Mouse (Mus musculus) bone marrow, adult 2 months (tissue): ENCODE data around the gene Arl5a. TPM values are rescaled to one million over a fixed set of nuclear protein-coding genes. Genes with fewer than 3 reads are reported as not detected.

Experiments used
- H3K27ac ChIP-seq: fragments of 200-500 bp; 2 replicates; pipeline ENCODE4 v1.5.1; 2012; ENCODE audit warnings: low read depth, mild to moderate bottlenecking, control low read depth, inconsistent platforms, low read length; ENCODE audit not compliant: control insufficient read depth, poor library complexity, insufficient read depth
- H3K4me1 ChIP-seq: fragments of 200-500 bp; 2 replicates; pipeline ENCODE4 v1.6.1; 2011; ENCODE audit warnings: low read length; ENCODE audit not compliant: control insufficient read depth, insufficient read depth
- H3K4me3 ChIP-seq: fragments of 200-500 bp; replicated peaks from 2 replicates; pipeline ENCODE3; 2011; ENCODE audit warnings: mild to moderate bottlenecking, low read depth, low read length, control low read depth; ENCODE audit not compliant: control insufficient read depth
- CTCF ChIP-seq: fragments of 200-500 bp; IDR thresholded peaks from 2 replicates; pipeline ENCODE4 v1.5.1; 2011; ENCODE audit warnings: low read length, control low read depth; ENCODE audit not compliant: control insufficient read depth, insufficient read depth
- POLR2A ChIP-seq: fragments of 200-500 bp; IDR thresholded peaks from 2 replicates; pipeline ENCODE4 v1.6.1; 2011; ENCODE audit warnings: low read depth, mild to moderate bottlenecking, control low read depth, low read length, borderline replicate concordance; ENCODE audit not compliant: control insufficient read depth
- WGBS: fragments of 180-500 bp; shearing (Covaris S2); methylation state at CpG from one replicate; pipeline ENCODE4 v1.1.7; 2018; 5-methylcytosine and 5-hydroxymethylcytosine counted together
- polyA plus RNA-seq: library from polyadenylated mRNA; stranded (reverse); fragments of >200 nt; gene quantifications from 2 replicates; pipeline ENCODE4 v1.2.4, GENCODE M21; 2011; ENCODE audit warnings: low replicate concordance; ENCODE audit not compliant: missing spikeins, insufficient read depth, insufficient read length

The Arl5a gene
- polyA plus RNA-seq, 1 experiment: 13.9 TPM

GRCm38 (mm10) chr2:52378448-52378804, 46.3 kb downstream of the Arl5a start, which contains the start of gene Neb:
Gene Neb, minus strand, starts transcription at chr2:52378474.
- TF ChIP-seq POLR2A: no peak
- no peak for TF ChIP-seq CTCF
- WGBS: 36% methylated on average over 7 of the region's 7 CpGs
- H3K27ac ChIP-seq: no peak within 1 kb of the TSS
- H3K4me1 ChIP-seq: no peaks in the 10 kb centered on the region
- no peak within 1 kb of the TSS for H3K4me3 ChIP-seq

DNA sequence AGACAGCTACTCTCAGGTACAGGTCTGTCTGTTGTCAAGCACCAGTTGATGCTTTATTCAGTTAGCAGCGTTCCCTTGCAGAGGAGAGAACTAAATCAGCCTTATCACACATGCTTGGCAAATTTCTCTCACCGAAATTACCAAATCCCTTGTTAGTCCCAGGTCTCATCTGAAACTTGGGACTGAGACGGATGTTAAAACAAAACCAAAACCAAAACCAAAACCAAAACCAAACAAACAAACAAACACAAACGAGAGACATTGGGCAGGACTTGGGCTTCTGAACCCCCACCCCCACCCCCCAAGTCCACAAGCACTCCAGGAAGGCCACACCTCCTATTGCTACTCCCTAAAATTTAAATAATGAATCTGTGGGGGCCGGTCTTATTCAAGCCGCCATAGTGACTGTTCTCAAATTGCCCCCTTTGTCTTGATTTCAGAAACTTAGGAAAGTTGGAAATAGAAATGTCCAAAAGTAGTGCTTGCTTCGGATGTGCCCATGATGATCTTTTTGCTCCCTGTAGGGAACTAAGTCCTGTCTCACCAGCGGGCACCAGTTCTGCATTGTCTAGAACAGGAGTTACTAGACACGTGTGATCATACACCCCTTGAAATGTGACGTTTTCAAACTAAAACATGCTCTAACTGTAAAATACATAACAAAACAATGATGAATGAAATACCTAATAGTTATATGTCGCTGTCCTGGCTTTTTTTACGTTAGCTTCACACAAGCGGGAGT, 46.8 kb downstream of the Arl5a start:
- no peaks in the 10 kb centered on the region for H3K4me1 ChIP-seq
- no peak overlapping the region for H3K27ac ChIP-seq
- TF ChIP-seq CTCF (no peak), POLR2A (no peak)
- H3K4me3 ChIP-seq: no peak overlapping the region
- 68% methylated on average over 13 of the region's 13 CpGs for WGBS

- no peak for TF ChIP-seq POLR2A
- TF ChIP-seq CTCF: no peak
- Histone ChIP-seq H3K4me3 (no peak overlapping the region), H3K4me1 (no peaks in the 10 kb centered on the region), H3K27ac (no peak overlapping the region)
- 84% methylated on average over 6 of the region's 6 CpGs for WGBS
Observed at GRCm38 (mm10) chr2:52374706-52375105, 50.0 kb downstream of the Arl5a start.

- no peak overlapping the region for H3K4me3 ChIP-seq
- TF ChIP-seq POLR2A (no peak), CTCF (no peak)
- WGBS: 49% methylated on average over 6 of the region's 6 CpGs
- no peak overlapping the region for H3K27ac ChIP-seq
- no peaks in the 10 kb centered on the region for H3K4me1 ChIP-seq
Observed at GRCm38 (mm10) chr2:52372480-52372879, 52.2 kb downstream of the Arl5a start.

GRCm38 (mm10) chr2:52372080-52372479, 52.6 kb downstream of the Arl5a start:
- WGBS: 81% methylated on average over 4 of the region's 4 CpGs
- Histone ChIP-seq H3K27ac (no peak overlapping the region), H3K4me1 (no peaks in the 10 kb centered on the region), H3K4me3 (no peak overlapping the region)
- TF ChIP-seq POLR2A: no peak
- TF ChIP-seq CTCF: no peak

DNA sequence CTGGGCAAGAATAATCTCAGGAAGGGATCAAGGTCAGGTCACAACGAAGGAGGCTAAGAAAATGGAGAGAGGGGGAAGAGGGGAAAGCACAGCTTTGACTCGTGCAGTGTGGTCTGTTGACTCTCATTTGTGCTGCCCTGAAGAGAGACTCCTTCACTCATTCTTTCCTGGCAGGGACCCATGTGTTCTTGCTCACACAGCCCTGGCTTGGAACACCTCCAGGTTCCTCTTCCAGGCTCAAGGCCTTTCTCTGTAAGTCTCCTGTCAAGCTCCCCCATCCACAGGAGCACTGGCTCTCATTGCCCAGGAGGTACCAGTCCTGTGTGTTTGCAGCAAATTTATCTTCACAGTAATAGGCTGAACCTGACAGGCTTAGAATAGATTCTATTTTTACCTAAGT, 53.6 kb downstream of the Arl5a start:
- Histone ChIP-seq H3K4me1 (no peaks in the 10 kb centered on the region), H3K27ac (no peak overlapping the region), H3K4me3 (no peak overlapping the region)
- TF ChIP-seq POLR2A: no peak
- TF ChIP-seq CTCF: no peak
- 16% methylated on average over 2 of the region's 2 CpGs for WGBS

DNA sequence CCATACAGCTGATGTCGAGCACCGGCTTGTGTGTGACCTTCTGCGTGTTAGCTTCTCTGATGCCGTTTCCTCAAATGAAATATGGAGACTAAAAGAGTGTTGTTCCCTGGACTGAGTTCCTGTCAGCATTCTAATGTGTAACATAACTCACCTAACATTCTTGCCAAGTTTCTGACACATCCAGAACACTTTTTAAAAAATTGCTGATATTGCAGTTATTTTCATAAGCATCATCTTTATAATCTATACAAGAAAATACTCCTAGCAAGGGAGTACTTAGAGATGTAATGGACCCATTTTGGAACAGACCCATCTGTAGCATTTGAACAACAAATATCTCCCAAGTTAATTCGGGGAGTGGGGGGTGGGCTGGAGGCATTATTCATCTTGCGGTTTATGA, 55.1 kb downstream of the Arl5a start:
- Histone ChIP-seq H3K27ac (no peak overlapping the region), H3K4me3 (no peak overlapping the region), H3K4me1 (no peaks in the 10 kb centered on the region)
- TF ChIP-seq POLR2A: no peak
- no peak for TF ChIP-seq CTCF
- WGBS: 90% methylated on average over 6 of the region's 6 CpGs

GRCm38 (mm10) chr2:52367665-52368064, 57.0 kb downstream of the Arl5a start:
- TF ChIP-seq POLR2A: no peak
- no peak for TF ChIP-seq CTCF
- H3K27ac ChIP-seq: no peak overlapping the region
- no peak overlapping the region for H3K4me3 ChIP-seq
- WGBS: 84% methylated on average over 5 of the region's 5 CpGs
- H3K4me1 ChIP-seq: no peaks in the 10 kb centered on the region

- 83% methylated on average over 13 of the region's 13 CpGs for WGBS
- Histone ChIP-seq H3K4me3 (no peak overlapping the region), H3K4me1 (no peaks in the 10 kb centered on the region), H3K27ac (no peak overlapping the region)
- TF ChIP-seq CTCF (no peak), POLR2A (no peak)
Observed at GRCm38 (mm10) chr2:52367248-52367647, 57.5 kb downstream of the Arl5a start.
